Mouse (Mus musculus) kidney, adult 2 months (tissue): Measurements from ENCODE around the gene Ppfibp1. TPM values are rescaled to one million over a fixed set of nuclear protein-coding genes. Genes with fewer than 3 reads are reported as not detected.

Experiments used
- DNase-seq: peaks from one replicate; pipeline ENCODE4 v3.0.0; 2021
- H3K27ac ChIP-seq: fragments of 200-500 bp; 2 replicates; pipeline ENCODE4 v1.5.1; 2012; ENCODE audit warnings: low read depth, low read length, control low read depth, inconsistent platforms; ENCODE audit not compliant: insufficient read depth
- H3K27me3 ChIP-seq: fragments of 200-500 bp; replicated peaks from 2 replicates; pipeline ENCODE4 v1.6.1; 2012; ENCODE audit warnings: mild to moderate bottlenecking, moderate library complexity, low read length, inconsistent platforms; ENCODE audit not compliant: control insufficient read depth, insufficient read depth
- H3K36me3 ChIP-seq: fragments of 200-500 bp; 2 replicates; pipeline ENCODE4 v1.6.1; 2012; ENCODE audit warnings: mild to moderate bottlenecking, moderate library complexity, low read length, inconsistent platforms; ENCODE audit not compliant: control insufficient read depth, insufficient read depth
- H3K4me1 ChIP-seq: fragments of 200-500 bp; 2 replicates; pipeline ENCODE4 v1.6.1; 2011; ENCODE audit warnings: low read length; ENCODE audit not compliant: control insufficient read depth, insufficient read depth
- H3K4me3 ChIP-seq: fragments of 200-500 bp; 2 replicates; pipeline ENCODE4 v1.5.1; 2011; ENCODE audit warnings: mild to moderate bottlenecking, low read depth, low read length, control low read depth; ENCODE audit not compliant: insufficient read depth
- CTCF ChIP-seq: fragments of 200-500 bp; conservative IDR thresholded peaks from 2 replicates; pipeline ENCODE4 v1.5.1; 2011; ENCODE audit warnings: low read depth, mild to moderate bottlenecking, control low read depth, low read length, moderate library complexity, mixed read lengths; ENCODE audit not compliant: insufficient read depth, insufficient read length
- POLR2A ChIP-seq: fragments of 200-500 bp; IDR thresholded peaks from one replicate; pipeline ENCODE4 v1.6.1; 2011; ENCODE audit warnings: low read depth, low read length, control low read depth
- WGBS: fragments of 180-500 bp; shearing (Covaris S2); methylation state at CpG from one replicate; pipeline ENCODE4 v1.1.7; 2018; 5-methylcytosine and 5-hydroxymethylcytosine counted together
- polyA plus RNA-seq: library from polyadenylated mRNA; depleted of rRNA; stranded (reverse); fragments of >200 nt; gene quantifications from 2 replicates; pipeline ENCODE4 v1.2.3, GENCODE M21; 2012

Ppfibp1 gene
- polyA plus RNA-seq, 1 experiment: 23.4 TPM

- no peak for DNase-seq
- Histone ChIP-seq H3K4me3 (no peak overlapping the region), H3K4me1 (peaks cover 63% of the 10 kb centered on the region), H3K36me3 (no peaks in the 10 kb centered on the region), H3K27ac (peak overlapping the region; percentile 51), H3K27me3 (no peaks in the 10 kb centered on the region)
- WGBS: 54% methylated on average over 5 of the region's 5 CpGs
- TF ChIP-seq POLR2A: no peak
- no peak for TF ChIP-seq CTCF
These were observed 18.9 kb downstream of the Ppfibp1 start for GRCm38 (mm10) chr6:146907061-146907794.

DNA sequence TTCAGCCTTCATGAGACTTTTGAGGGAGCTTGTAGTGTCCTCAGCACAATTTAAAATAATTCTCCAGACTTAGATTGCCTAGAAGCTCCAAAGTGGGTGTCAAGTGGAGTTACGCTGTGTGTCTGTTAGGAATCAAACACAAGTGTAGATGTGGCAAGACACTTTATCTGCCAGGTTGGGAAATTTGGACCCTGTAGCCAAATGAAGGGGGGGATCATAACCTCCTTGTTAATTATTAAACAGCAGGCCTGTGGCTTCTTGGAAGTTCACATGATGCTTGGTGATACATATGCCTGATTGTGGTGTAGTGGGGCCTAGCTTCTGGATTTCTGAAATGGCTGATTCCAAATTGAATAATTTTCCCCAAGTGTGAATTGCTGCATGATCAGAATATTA, 19.5 kb downstream of the Ppfibp1 start:
- no peaks in the 10 kb centered on the region for H3K36me3 ChIP-seq
- WGBS: 69% methylated on average over 1 of the region's 1 CpGs
- peak overlapping the region; percentile 51 for H3K27ac ChIP-seq
- no peaks in the 10 kb centered on the region for H3K27me3 ChIP-seq
- no peak overlapping the region for H3K4me3 ChIP-seq
- peaks cover 64% of the 10 kb centered on the region for H3K4me1 ChIP-seq
- TF ChIP-seq CTCF (no peak), POLR2A (no peak)
- DNase-seq: peak; percentile 87

DNA sequence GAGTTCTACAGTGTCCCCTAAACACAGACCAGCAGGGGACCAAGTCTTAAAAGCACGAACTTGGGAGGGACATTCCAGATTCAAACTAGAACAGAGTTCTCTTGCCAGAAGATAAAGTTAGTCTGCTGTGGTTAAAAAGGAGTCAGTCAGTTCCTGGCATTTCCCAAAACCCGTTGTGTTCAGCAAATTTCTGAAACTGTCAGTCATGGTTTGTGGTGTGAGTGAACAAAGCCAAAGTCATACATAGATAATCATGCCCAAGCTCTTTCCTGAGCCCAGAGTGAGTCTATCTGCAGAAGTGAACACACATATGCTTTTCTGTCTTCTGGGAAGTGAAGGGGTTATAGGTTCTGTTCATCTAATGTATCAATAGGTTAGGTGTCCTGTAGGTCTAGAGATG, 20.5 kb downstream of the Ppfibp1 start:
- Histone ChIP-seq H3K4me3 (no peak overlapping the region), H3K27ac (peak overlapping the region; percentile 70; the same call in 1 of the 2 replicates), H3K27me3 (no peaks in the 10 kb centered on the region), H3K36me3 (no peaks in the 10 kb centered on the region), H3K4me1 (peaks cover 65% of the 10 kb centered on the region)
- no peak for DNase-seq
- TF ChIP-seq CTCF (no peak), POLR2A (no peak)
- WGBS: 28% methylated on average over 2 of the region's 2 CpGs

GRCm38 (mm10) chr6:146909725-146910489, 21.6 kb downstream of the Ppfibp1 start:
- no peak for TF ChIP-seq POLR2A
- TF ChIP-seq CTCF: no peak
- Histone ChIP-seq H3K27ac (no peak overlapping the region), H3K36me3 (no peaks in the 10 kb centered on the region; the same call in 1 of the 2 replicates), H3K4me3 (no peak overlapping the region), H3K4me1 (peaks cover 66% of the 10 kb centered on the region), H3K27me3 (no peaks in the 10 kb centered on the region)
- WGBS: 67% methylated on average over 5 of the region's 5 CpGs
- DNase-seq: no peak

GRCm38 (mm10) chr6:146910801-146911200, 22.5 kb downstream of the Ppfibp1 start:
- Histone ChIP-seq H3K27me3 (no peaks in the 10 kb centered on the region), H3K4me3 (no peak overlapping the region), H3K36me3 (no peaks in the 10 kb centered on the region; the same call in 1 of the 2 replicates), H3K4me1 (peaks cover 63% of the 10 kb centered on the region), H3K27ac (0 out of 2 replicates have a peak overlapping the region, but pooled peaks have one; percentile 22)
- DNase-seq: no peak
- no peak for TF ChIP-seq POLR2A
- TF ChIP-seq CTCF: no peak
- WGBS: 69% methylated on average over 2 of the region's 2 CpGs

DNA sequence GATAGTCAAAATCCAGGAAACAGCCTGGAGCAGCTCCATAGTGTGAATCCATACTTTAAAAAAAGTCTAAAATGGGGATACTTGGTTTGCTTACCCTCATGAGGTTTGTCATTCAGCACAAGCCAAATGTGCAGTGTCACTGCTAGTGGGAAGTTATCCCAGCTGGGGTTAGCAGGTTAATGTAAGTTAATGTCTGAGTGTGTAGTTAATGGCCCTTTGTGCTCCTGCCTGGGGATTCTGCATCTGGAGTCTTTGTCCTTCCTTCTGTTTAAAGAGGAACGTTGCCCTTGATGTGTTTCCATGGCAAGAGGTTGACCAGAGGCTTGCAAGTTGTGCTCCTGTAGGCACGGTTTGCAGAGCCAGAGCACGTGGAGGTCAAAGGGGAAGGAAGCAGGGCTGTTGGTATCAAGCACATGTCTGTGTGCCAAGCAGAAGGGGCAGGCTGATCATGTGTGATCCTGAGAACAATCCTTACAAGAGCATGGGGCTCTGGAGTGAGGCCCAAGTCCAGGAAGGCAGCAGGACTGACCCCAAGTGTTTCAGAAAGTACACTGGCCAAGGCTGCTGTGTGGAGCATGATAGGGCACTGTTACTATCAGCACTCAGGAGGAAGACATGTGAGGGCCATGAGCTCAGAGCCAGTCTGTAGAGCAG, 24.7 kb downstream of the Ppfibp1 start:
- 5% methylated on average over 3 of the region's 3 CpGs for WGBS
- DNase-seq: peak; percentile 88

More for the DNA sequence above, 24.7 kb downstream of the Ppfibp1 start:
- peak overlapping the region; percentile 61 for H3K27ac ChIP-seq
- H3K4me1 ChIP-seq: peaks cover 47% of the 10 kb centered on the region
- no peaks in the 10 kb centered on the region for H3K27me3 ChIP-seq
- H3K36me3 ChIP-seq: no peaks in the 10 kb centered on the region; the same call in 1 of the 2 replicates
- no peak overlapping the region for H3K4me3 ChIP-seq
- TF ChIP-seq POLR2A (no peak), CTCF (no peak)
